Mouse (Mus musculus) forebrain, embryonic 14.5 days (tissue): Measurements from ENCODE around the gene Map3k14. TPM values are rescaled to one million over a fixed set of nuclear protein-coding genes. Genes with fewer than 3 reads are reported as not detected.
A peak's percentile ranks its signal among the peaks of the same experiment; 100 is the strongest.

Experiments
- ATAC-seq: fragments of 200-750 bp; cut with Nextera tagmentation; 2 replicates; pipeline ENCODE4 v1.8.0; 2017; ENCODE audit warnings: mild to moderate bottlenecking, moderate library complexity
- DNase-seq: peaks from one replicate; pipeline ENCODE4 v3.0.0-alpha.2; 2015; ENCODE audit warnings: low spot score
- H3K27ac ChIP-seq: fragments of 300-500 bp; sonication (generic); 2 replicates; pipeline ENCODE4 v1.5.1; 2014; ENCODE audit warnings: low read depth, mild to moderate bottlenecking, control low read depth, low read length, moderate library complexity
- H3K27me3 ChIP-seq: fragments of 300-500 bp; sonication (generic); replicated peaks from 2 replicates; pipeline ENCODE4 v1.6.1; 2014; ENCODE audit warnings: low read length, control low read depth, mixed read lengths; ENCODE audit not compliant: control insufficient read depth, insufficient read depth
- H3K36me3 ChIP-seq: fragments of 300-500 bp; sonication (generic); 2 replicates; pipeline ENCODE4 v1.6.1; 2014; ENCODE audit warnings: low read length, control low read depth; ENCODE audit not compliant: control insufficient read depth, insufficient read depth
- H3K4me1 ChIP-seq: fragments of 300-500 bp; sonication (generic); 2 replicates; pipeline ENCODE4 v1.6.1; 2014; ENCODE audit warnings: antibody characterized with exemption, low read length, control low read depth; ENCODE audit not compliant: control insufficient read depth, insufficient read depth
- H3K4me2 ChIP-seq: fragments of 300-500 bp; sonication (generic); 2 replicates; pipeline ENCODE4 v1.6.1; 2014; ENCODE audit warnings: mild to moderate bottlenecking, control low read depth, low read length
- H3K4me3 ChIP-seq: fragments of 300-500 bp; sonication (generic); 2 replicates; pipeline ENCODE4 v1.5.1; 2014; ENCODE audit warnings: low read depth, low read length, control low read depth
- H3K9ac ChIP-seq: fragments of 300-500 bp; sonication (generic); 2 replicates; pipeline ENCODE4 v1.6.1; 2014; ENCODE audit warnings: mild to moderate bottlenecking, low read length, control low read depth, moderate library complexity
- H3K9me3 ChIP-seq: fragments of 300-500 bp; sonication (generic); replicated peaks from 2 replicates; pipeline ENCODE4 v1.6.1; 2016; ENCODE audit warnings: low read length, control low read depth, mixed read lengths; ENCODE audit not compliant: control insufficient read depth
- WGBS: fragments of 180-500 bp; shearing (Covaris S2); extraction: QIAGEN DNeasy Blood & Tissue Kit; methylation state at CpG from one replicate; pipeline ENCODE4 v1.1.7; 2014; 5-methylcytosine and 5-hydroxymethylcytosine counted together
- polyA plus RNA-seq: library from polyadenylated mRNA; unstranded; fragments of >200 nt; fragmentation: Nextera tagmentation; extraction: Ambion mirVana; gene quantifications from 2 replicates; pipeline ENCODE4 v1.2.1, GENCODE M21; 2014

The Map3k14 gene
- polyA plus RNA-seq, 1 experiment from 2014 or later, result 1.7 TPM

GRCm38 (mm10) chr11:103265856-103266255 is 1.4 kb downstream of the Map3k14 start:
- H3K4me1 ChIP-seq, result peaks cover 32% of the 10 kb centered on the region
- H3K27ac ChIP-seq, result no peak overlapping the region
- peak overlapping the region; percentile 66; the same call in 1 of the 2 replicates for H3K4me3 ChIP-seq
- no peak for ATAC-seq
- H3K9me3 ChIP-seq, result no peaks in the 10 kb centered on the region
- no peak for DNase-seq
- 0 out of 2 replicates have a peak overlapping the region, but pooled peaks have one; percentile 18 for H3K9ac ChIP-seq
- H3K27me3 ChIP-seq, result no peaks in the 10 kb centered on the region
- H3K4me2 ChIP-seq, result peak overlapping the region; percentile 87
- WGBS, result 65% methylated on average over 2 of the region's 2 CpGs
- H3K36me3 ChIP-seq, result no peaks in the 10 kb centered on the region

GRCm38 (mm10) chr11:103265211-103265610 is 2.1 kb downstream of the Map3k14 start:
- Histone ChIP-seq H3K4me2 (peak overlapping the region; percentile 87), H3K4me1 (peaks cover 32% of the 10 kb centered on the region), H3K27me3 (no peaks in the 10 kb centered on the region), H3K9me3 (no peaks in the 10 kb centered on the region), H3K27ac (no peak overlapping the region), H3K36me3 (no peaks in the 10 kb centered on the region), H3K4me3 (no peak overlapping the region), H3K9ac (no peak overlapping the region)
- ATAC-seq (no peak), DNase-seq (no peak)
- WGBS, result 26% methylated on average over 7 of the region's 7 CpGs

- no peaks in the 10 kb centered on the region for H3K9me3 ChIP-seq
- peaks cover 32% of the 10 kb centered on the region for H3K4me1 ChIP-seq
- peak overlapping the region; percentile 52; the same call in 1 of the 2 replicates for H3K27ac ChIP-seq
Observed at GRCm38 (mm10) chr11:103264427-103265005, 2.8 kb downstream of the Map3k14 start.

GRCm38 (mm10) chr11:103263551-103263950 is 3.7 kb downstream of the Map3k14 start:
- 41% methylated on average over 10 of the region's 10 CpGs for WGBS
- Histone ChIP-seq H3K9me3 (no peaks in the 10 kb centered on the region), H3K4me2 (peak overlapping the region; percentile 20; the same call in 1 of the 2 replicates), H3K36me3 (no peaks in the 10 kb centered on the region), H3K27me3 (no peaks in the 10 kb centered on the region), H3K9ac (no peak overlapping the region; the same call in none of the 2 replicates), H3K27ac (no peak overlapping the region), H3K4me1 (peaks cover 32% of the 10 kb centered on the region), H3K4me3 (no peak overlapping the region)
- ATAC-seq (no peak), DNase-seq (no peak)

More at GRCm38 (mm10) chr11:103264427-103265005, 2.8 kb downstream of the Map3k14 start:
- ATAC-seq (no peak), DNase-seq (no peak)
- no peaks in the 10 kb centered on the region for H3K27me3 ChIP-seq
- 70% methylated on average over 20 of the region's 20 CpGs for WGBS
- no peak overlapping the region for H3K4me3 ChIP-seq
- H3K36me3 ChIP-seq, result no peaks in the 10 kb centered on the region
- peak overlapping the region; percentile 87 for H3K4me2 ChIP-seq
- H3K9ac ChIP-seq, result peak overlapping the region; percentile 33; the same call in 1 of the 2 replicates

GRCm38 (mm10) chr11:103262412-103263267 is 4.6 kb downstream of the Map3k14 start:
- DNase-seq (no peak), ATAC-seq (no peak)
- H3K4me1 ChIP-seq, result peaks cover 26% of the 10 kb centered on the region
- H3K27me3 ChIP-seq, result no peaks in the 10 kb centered on the region
- H3K9me3 ChIP-seq, result no peaks in the 10 kb centered on the region
- no peak overlapping the region for H3K27ac ChIP-seq
- no peak overlapping the region for H3K4me2 ChIP-seq
- no peak overlapping the region for H3K9ac ChIP-seq
- WGBS, result 81% methylated on average over 20 of the region's 20 CpGs
- no peak overlapping the region for H3K4me3 ChIP-seq
- no peaks in the 10 kb centered on the region for H3K36me3 ChIP-seq

GRCm38 (mm10) chr11:103261671-103262411 is 5.4 kb downstream of the Map3k14 start:
- H3K9me3 ChIP-seq, result no peaks in the 10 kb centered on the region
- no peak overlapping the region for H3K9ac ChIP-seq
- 92% methylated on average over 7 of the region's 7 CpGs for WGBS
- no peak overlapping the region for H3K4me2 ChIP-seq
- ATAC-seq (no peak), DNase-seq (no peak)
- H3K36me3 ChIP-seq, result no peaks in the 10 kb centered on the region
- H3K4me3 ChIP-seq, result no peak overlapping the region
- H3K4me1 ChIP-seq, result peaks cover 26% of the 10 kb centered on the region
- no peaks in the 10 kb centered on the region for H3K27me3 ChIP-seq
- no peak overlapping the region for H3K27ac ChIP-seq

GRCm38 (mm10) chr11:103260515-103261192 is 6.6 kb downstream of the Map3k14 start:
- no peak for ATAC-seq
- Histone ChIP-seq H3K36me3 (no peaks in the 10 kb centered on the region), H3K27ac (no peak overlapping the region), H3K4me1 (peaks cover 17% of the 10 kb centered on the region), H3K9me3 (no peaks in the 10 kb centered on the region), H3K4me2 (no peak overlapping the region), H3K27me3 (no peaks in the 10 kb centered on the region), H3K9ac (no peak overlapping the region), H3K4me3 (no peak overlapping the region)
- WGBS, result 91% methylated on average over 12 of the region's 12 CpGs
- no peak for DNase-seq

- peaks cover 16% of the 10 kb centered on the region for H3K4me1 ChIP-seq
- WGBS, result 91% methylated on average over 5 of the region's 5 CpGs
- no peak overlapping the region for H3K4me3 ChIP-seq
- DNase-seq, result no peak
- no peaks in the 10 kb centered on the region for H3K27me3 ChIP-seq
- no peak overlapping the region for H3K9ac ChIP-seq
- no peak for ATAC-seq
- no peaks in the 10 kb centered on the region for H3K9me3 ChIP-seq
- no peaks in the 10 kb centered on the region for H3K36me3 ChIP-seq
- no peak overlapping the region for H3K4me2 ChIP-seq
- H3K27ac ChIP-seq, result no peak overlapping the region
Observed at GRCm38 (mm10) chr11:103260034-103260433, 7.2 kb downstream of the Map3k14 start.
